Mouse (Mus musculus) large intestine, adult 2 months (tissue): ENCODE measurements around the gene Hsdl1. TPM values are rescaled to one million over a fixed set of nuclear protein-coding genes. Genes with fewer than 3 reads are reported as not detected.

Experiments used
- DNase-seq: peaks from one replicate; pipeline ENCODE4 v3.0.0-alpha.2; 2012; ENCODE audit warnings: low read depth, low spot score
- WGBS: fragments of 180-500 bp; shearing (Covaris S2); methylation state at CpG from one replicate; pipeline ENCODE4 v1.1.7; 2018; 5-methylcytosine and 5-hydroxymethylcytosine counted together
- polyA plus RNA-seq: library from polyadenylated mRNA; depleted of rRNA; stranded (reverse); fragments of >200 nt; gene quantifications from 2 replicates; pipeline ENCODE4 v1.2.3, GENCODE M21; 2012

Hsdl1 gene
- polyA plus RNA-seq, 1 experiment: 19.1 TPM

GRCm38 (mm10) chr8:119585901-119586300 lies 10.9 kb upstream of the Hsdl1 start:
- no peak for DNase-seq
- 6% methylated on average over 24 of the region's 24 CpGs for WGBS

- 73% methylated on average over 5 of the region's 5 CpGs for WGBS
- no peak for DNase-seq
Observed at GRCm38 (mm10) chr8:119580441-119581161, 5.6 kb upstream of the Hsdl1 start.

GRCm38 (mm10) chr8:119579096-119579495 lies 4.1 kb upstream of the Hsdl1 start:
- 52% methylated on average over 13 of the region's 13 CpGs for WGBS
- no peak for DNase-seq

GRCm38 (mm10) chr8:119575366-119575726 lies 363 bp upstream of the Hsdl1 start:
- WGBS: under 1% methylated on average over 16 of the region's 16 CpGs
- no peak for DNase-seq

GRCm38 (mm10) chr8:119572411-119572810 lies 2.6 kb downstream of the Hsdl1 start:
- WGBS: 29% methylated on average over 4 of the region's 4 CpGs
- no peak for DNase-seq

- no peak for DNase-seq
- 87% methylated on average over 6 of the region's 6 CpGs for WGBS
Observed at GRCm38 (mm10) chr8:119571135-119571534, 3.8 kb downstream of the Hsdl1 start.

GRCm38 (mm10) chr8:119569881-119570280 lies 5.1 kb downstream of the Hsdl1 start:
- WGBS: 70% methylated on average over 4 of the region's 4 CpGs
- DNase-seq: no peak

GRCm38 (mm10) chr8:119568951-119569350 lies 6.0 kb downstream of the Hsdl1 start:
- DNase-seq: no peak
- 83% methylated on average over 7 of the region's 7 CpGs for WGBS

GRCm38 (mm10) chr8:119568251-119568650 lies 6.7 kb downstream of the Hsdl1 start:
- DNase-seq: no peak
- 83% methylated on average over 9 of the region's 9 CpGs for WGBS

GRCm38 (mm10) chr8:119566367-119566766 lies 8.6 kb downstream of the Hsdl1 start:
- 89% methylated on average over 11 of the region's 11 CpGs for WGBS
- no peak for DNase-seq

GRCm38 (mm10) chr8:119563849-119564251 lies 11.1 kb downstream of the Hsdl1 start:
- DNase-seq: no peak
- 92% methylated on average over 14 of the region's 14 CpGs for WGBS

- WGBS: 81% methylated on average over 6 of the region's 6 CpGs
- DNase-seq: no peak
Observed at GRCm38 (mm10) chr8:119559402-119559720, 15.6 kb downstream of the Hsdl1 start.

- WGBS: 3% methylated on average over 63 of the region's 63 CpGs
- DNase-seq: peak; percentile 84
Observed at GRCm38 (mm10) chr8:119558603-119559401, 16.2 kb downstream of the Hsdl1 start, which contains the start of gene Mbtps1. Mbtps1 (minus strand) TSS chr8:119558735.

GRCm38 (mm10) chr8:119557821-119558602 lies 17.0 kb downstream of the Hsdl1 start:
- no peak for DNase-seq
- WGBS: 1% methylated on average over 55 of the region's 55 CpGs

- DNase-seq: no peak
- 30% methylated on average over 9 of the region's 9 CpGs for WGBS
Observed at GRCm38 (mm10) chr8:119557132-119557531, 17.9 kb downstream of the Hsdl1 start.

- DNase-seq: no peak
- 33% methylated on average over 6 of the region's 6 CpGs for WGBS
Observed at GRCm38 (mm10) chr8:119555861-119556260, 19.1 kb downstream of the Hsdl1 start.

GRCm38 (mm10) chr8:119552967-119553366 lies 22.0 kb downstream of the Hsdl1 start:
- WGBS: 24% methylated on average over 2 of the region's 2 CpGs
- DNase-seq: no peak

GRCm38 (mm10) chr8:119548560-119549113 lies 26.3 kb downstream of the Hsdl1 start:
- DNase-seq: no peak
- 53% methylated on average over 7 of the region's 7 CpGs for WGBS

- 57% methylated on average over 18 of the region's 18 CpGs for WGBS
- DNase-seq: no peak
Observed at GRCm38 (mm10) chr8:119547019-119547691, 27.8 kb downstream of the Hsdl1 start.

GRCm38 (mm10) chr8:119545791-119546190 lies 29.2 kb downstream of the Hsdl1 start:
- DNase-seq: no peak
- WGBS: 97% methylated on average over 6 of the region's 6 CpGs
